Mouse (Mus musculus): ENCODE measurements around the gene Tex44.
A peak's percentile ranks its signal among the peaks of the same experiment; 100 is the strongest.

Tex44 gene

GRCm38 (mm10) chr1:86424336-86424735, 1.8 kb upstream of the Tex44 start:
- DNase-seq: no peak

GRCm38 (mm10) chr1:86424835-86425547, 1.1 kb upstream of the Tex44 start:
- no peak for DNase-seq

- peak; percentile 77 to 85 for DNase-seq
Measured at GRCm38 (mm10) chr1:86430056-86430455, 3.9 kb downstream of the Tex44 start.

GRCm38 (mm10) chr1:86432778-86433177, 6.6 kb downstream of the Tex44 start:
- DNase-seq: no peak

GRCm38 (mm10) chr1:86433359-86433758, 7.2 kb downstream of the Tex44 start:
- DNase-seq: no peak

- DNase-seq: no peak
Measured at GRCm38 (mm10) chr1:86434001-86434400, 7.9 kb downstream of the Tex44 start.

- DNase-seq: peak; percentile 94 to 98
Measured at GRCm38 (mm10) chr1:86434439-86435201, 8.5 kb downstream of the Tex44 start.

- peak; percentile 58 to 64 for DNase-seq
Measured at GRCm38 (mm10) chr1:86435302-86435821, 9.2 kb downstream of the Tex44 start.

GRCm38 (mm10) chr1:86437219-86438013, 11.3 kb downstream of the Tex44 start:
- DNase-seq: no peak

GRCm38 (mm10) chr1:86438014-86438319, 11.8 kb downstream of the Tex44 start:
- DNase-seq: no peak

GRCm38 (mm10) chr1:86438501-86438900, 12.4 kb downstream of the Tex44 start:
- DNase-seq: peak in 1 of 2 experiments; percentile 51

- DNase-seq: peak in 1 of 2 experiments; percentile 43
Measured at GRCm38 (mm10) chr1:86439487-86440170, 13.5 kb downstream of the Tex44 start.

GRCm38 (mm10) chr1:86440171-86440886, 14.2 kb downstream of the Tex44 start:
- peak; percentile 93 to 97 for DNase-seq

GRCm38 (mm10) chr1:86440887-86441723, 15.0 kb downstream of the Tex44 start:
- peak in 1 of 2 experiments; percentile 74 for DNase-seq

- peak in 1 of 2 experiments; percentile 66 for DNase-seq
Measured at GRCm38 (mm10) chr1:86441724-86441979, 15.5 kb downstream of the Tex44 start.

GRCm38 (mm10) chr1:86441980-86442831, 16.1 kb downstream of the Tex44 start:
- peak; percentile 94 for DNase-seq

- DNase-seq: no peak
Measured at GRCm38 (mm10) chr1:86442832-86443231, 16.7 kb downstream of the Tex44 start.

GRCm38 (mm10) chr1:86443386-86444172, 17.4 kb downstream of the Tex44 start:
- DNase-seq: peak; percentile 36 to 38

GRCm38 (mm10) chr1:86447596-86448171, 21.6 kb downstream of the Tex44 start:
- peak in 1 of 2 experiments; percentile 38 for DNase-seq
